Mouse (Mus musculus) erythroid progenitor cell, adult 5-6 weeks (primary cell): ENCODE measurements around the gene Vmp1. TPM values are rescaled to one million over a fixed set of nuclear protein-coding genes. Genes with fewer than 3 reads are reported as not detected.
A peak's percentile ranks its signal among the peaks of the same experiment; 100 is the strongest.

Experiments
- ATAC-seq: replicated peaks from 2 replicates; pipeline ENCODE4 v1.8.0; 2016; ENCODE audit warnings: moderate number of reproducible peaks, mild to moderate bottlenecking, moderate TSS enrichment, inconsistent platforms; ENCODE audit not compliant: poor library complexity, low FRiP score, severe bottlenecking
- total RNA-seq, 2 experiments: library from RNA; stranded (forward) in 1 of 2; stranded (reverse) in 1 of 2; fragments of 150-400 nt in 1 of 2; fragments of 186-747, 209-891 nt in 1 of 2; gene quantifications; 2 replicates each; pipeline versions ENCODE4 v1.2.3 to v1.2.4; 2015 to 2017; ENCODE audit warnings: low replicate concordance in 2 of 2

Gene Vmp1
- total RNA-seq (2015; ENCODE audit: low replicate concordance) (113 and 179 TPM in 2 replicates), total RNA-seq (2017; ENCODE audit: low replicate concordance) (73.2 and 117 TPM in 2 replicates)

DNA sequence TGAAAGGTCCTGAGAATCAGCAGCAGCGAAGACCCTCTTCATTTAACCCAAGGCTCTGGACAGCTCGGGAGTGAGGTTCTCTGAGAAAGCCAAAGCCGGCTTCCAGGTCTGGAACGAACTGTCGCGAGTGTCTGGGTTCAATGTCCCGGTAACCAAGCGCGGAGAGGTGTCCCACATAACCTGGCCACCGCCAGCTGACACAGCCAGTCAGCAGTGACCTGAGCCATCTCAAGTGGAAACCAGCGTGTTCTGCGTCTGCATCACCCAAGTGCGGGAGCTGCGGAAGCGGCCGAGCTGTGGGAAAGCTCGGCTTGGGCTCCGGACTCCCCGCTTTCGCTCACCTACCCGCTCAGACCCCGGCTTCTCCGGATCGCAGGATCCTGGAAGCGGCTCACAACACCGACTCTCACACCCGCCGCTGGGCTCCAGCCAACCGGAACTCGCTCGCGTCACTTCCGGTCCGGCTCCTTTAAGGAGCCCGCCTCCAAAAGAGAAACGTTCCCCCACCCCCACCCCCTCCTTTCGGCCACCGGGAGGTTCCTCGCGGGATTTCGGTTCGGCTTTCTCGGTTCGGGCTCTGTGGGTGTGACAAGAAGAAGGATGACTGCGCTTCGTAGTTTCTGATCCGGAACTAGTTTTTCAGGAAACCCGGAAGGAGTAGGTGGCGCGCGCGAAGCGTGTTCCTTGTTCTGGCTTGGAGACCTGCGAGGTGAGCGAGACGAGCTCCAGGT, at the start of gene Vmp1, which contains the start of gene Ptrh2:
Gene Vmp1 (minus strand): TSS at position 442 of the 731 bp plus-strand sequence.
Gene Ptrh2 (plus strand): TSS at position 591 of the 731 bp plus-strand sequence.
- peak; percentile 94 for ATAC-seq

DNA sequence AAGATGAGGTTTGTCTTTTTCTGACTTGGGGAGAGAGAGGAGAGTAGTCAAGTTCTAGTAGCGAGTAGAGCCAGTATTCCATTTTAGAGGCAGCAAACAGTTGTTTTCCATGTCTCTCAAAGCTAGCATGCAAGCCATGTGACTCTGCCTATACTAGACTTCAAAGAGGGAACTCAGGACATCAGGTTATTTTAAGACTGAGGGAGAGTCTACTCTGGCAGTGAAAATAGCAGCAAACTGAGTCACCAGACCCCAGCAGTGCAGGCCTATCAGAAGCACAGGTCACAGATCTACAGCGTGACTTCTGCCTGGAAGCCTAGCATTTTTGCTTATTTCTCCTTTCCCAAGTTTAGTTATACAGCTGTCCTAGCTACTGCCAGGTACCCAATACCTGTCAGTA, 47.8 kb upstream of the Vmp1 start:
- no peak for ATAC-seq

DNA sequence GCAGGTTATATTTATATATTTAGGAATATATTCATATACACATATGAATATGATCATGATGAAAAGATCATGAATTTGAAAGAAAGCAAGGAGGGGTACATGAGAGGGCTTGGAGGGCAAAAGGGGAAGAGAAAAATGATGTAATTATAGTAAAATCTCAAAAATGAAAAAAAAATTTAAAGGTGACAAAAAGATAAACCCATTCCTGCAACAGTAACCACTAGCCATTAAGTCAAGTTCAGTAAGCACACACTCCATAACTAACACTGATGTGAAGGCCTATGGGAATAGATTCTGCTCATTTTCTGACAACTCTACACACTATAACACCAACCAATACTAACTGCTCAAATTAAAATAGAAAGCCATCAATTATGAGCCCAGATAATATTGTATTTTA, 42.0 kb upstream of the Vmp1 start:
- no peak for ATAC-seq

DNA sequence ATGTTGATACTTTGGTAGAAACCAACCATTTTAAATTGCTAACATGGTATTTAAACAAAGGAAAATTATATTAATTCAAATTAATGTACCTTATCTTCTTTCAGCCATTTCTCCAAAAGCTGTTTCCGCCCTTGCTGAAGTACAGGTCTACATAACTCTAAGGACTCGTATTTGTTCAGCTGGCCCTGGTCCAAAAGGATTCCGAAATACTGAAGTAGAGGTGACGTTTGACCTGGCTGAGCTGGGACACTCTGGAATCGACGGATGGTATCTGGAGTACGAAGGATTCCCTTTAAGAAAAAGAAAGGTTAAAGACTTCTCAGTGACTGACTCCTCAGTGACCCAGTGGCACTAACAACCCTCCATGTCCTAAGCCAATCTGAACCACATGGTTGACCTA, 41.3 kb upstream of the Vmp1 start:
- ATAC-seq, result no peak

DNA sequence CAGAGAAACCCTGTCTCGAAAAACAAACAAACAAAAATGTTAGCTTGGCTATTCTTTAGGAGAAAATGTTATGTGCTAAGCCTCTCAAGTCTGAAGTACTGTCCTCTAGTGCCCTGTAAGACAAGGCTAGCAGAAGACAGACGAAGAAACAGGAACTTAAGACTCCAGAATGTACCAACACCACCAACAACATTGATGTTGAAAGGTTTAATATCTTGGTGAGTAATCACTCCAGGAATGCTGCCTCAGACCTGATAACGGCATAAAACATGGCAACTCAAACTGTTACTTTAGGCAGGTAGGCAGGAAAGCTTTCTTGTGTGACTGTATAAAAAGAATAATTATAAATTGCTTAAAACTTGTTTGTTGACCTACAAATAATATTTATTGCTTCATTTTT, 40.4 kb upstream of the Vmp1 start:
- ATAC-seq, result no peak

DNA sequence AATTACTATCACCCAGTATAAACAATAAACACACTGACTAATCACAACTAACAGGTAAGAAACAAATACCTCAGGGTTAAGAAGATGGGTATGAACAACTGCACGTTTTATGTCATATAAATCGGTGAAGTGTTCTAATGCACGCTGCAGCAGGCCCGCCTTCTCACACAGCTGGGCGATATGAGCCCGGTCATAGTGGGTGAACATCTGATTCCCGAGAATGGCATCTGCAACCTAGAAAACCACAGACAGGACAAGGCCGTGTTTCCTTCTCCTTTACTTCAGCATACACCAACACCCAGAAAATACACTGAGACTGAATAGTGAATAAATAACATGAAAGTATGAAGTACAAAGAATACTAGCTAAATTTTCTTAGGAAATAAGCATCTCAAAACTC, 35.8 kb upstream of the Vmp1 start:
- ATAC-seq, result no peak

DNA sequence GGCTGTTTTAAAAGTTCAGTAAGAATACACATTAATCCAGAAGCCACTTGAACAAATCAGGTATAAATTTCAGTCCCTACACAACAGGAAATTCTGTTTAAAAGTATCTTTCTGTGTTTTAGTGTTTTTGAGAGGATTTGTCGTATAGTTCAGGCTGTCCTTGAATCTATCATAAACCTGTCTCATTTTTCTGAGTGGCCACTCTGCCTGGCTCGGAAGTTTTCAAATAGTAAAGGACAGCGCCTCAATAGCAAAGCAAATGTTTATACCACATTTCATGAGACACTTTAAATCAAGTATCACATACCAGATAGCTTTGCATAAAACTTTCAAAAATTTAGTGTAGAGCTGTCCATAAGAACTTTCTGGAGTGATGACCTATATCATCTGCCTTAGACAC, 34.7 kb upstream of the Vmp1 start:
- no peak for ATAC-seq

DNA sequence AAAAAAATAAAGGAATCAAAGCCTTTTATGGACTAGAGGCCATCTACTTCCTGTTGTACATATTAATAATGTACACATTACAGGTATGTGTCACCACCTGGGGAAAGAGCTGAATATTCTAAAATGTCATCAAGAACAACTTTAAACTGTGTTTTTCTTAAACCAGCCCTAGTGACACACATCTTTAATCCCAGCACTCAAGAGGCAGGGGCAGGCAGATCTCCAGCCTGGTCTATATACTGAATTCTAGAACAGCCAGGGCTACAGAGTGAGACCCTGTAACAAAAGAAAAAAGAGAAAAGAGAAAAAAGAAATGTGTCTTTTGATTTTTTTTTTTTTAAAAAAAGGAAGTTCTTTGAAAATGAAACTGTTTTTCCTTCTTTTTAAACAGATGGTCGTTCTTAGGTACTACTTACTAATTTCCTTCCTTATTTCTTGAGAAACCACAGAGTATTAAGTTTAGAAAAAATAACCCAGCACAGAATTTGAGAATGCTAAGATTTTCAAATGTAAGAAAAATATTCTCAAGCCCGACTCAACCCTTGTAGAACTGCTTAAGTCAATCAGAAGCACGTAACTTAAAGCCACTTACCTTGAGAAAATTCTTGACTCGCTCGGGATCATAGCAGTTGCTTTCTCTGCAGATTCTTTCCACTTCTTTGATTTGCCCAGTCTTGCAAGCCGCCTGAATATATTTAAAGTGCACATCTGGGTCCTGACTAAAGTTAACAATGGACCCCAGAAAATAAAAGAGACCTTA, 33.9 kb upstream of the Vmp1 start:
- ATAC-seq, result no peak

DNA sequence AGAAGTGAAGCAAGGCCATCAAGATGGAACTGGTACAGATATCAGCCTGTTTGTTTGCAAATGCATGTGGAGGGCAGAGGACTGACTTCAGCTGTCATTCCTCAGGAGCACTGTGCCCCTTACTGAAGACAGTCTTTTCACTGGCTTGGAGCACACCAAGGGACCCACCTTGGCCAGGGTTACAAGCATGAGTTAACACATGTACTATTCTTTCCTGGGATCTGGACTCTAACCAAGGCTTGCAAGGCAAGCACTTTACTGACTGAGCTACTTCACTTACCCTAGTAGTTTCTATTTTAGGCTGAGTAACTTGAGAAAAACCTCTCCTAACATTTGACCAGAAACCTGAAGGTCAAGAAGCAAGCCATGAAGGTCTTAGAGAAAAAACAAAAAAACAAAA, 31.0 kb upstream of the Vmp1 start:
- no peak for ATAC-seq

DNA sequence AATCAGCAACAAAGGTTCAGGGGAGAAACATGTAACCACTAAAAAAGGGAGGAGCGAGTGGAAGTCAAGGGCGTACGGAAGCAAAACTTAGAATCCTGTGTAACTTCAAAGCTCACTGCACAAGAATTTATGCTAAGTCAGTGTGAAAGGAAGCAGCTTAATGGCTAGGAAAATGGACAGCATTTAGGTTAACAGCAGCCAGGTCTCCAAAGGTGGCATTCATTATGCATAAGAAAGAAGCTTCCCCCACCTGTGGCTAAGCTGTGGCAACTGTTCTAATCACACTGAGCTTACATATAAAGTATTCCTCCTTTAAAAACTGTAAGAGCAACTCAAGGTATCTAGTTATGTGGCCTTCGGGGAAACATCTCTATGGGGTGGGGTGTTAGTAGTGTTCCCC, 17.5 kb upstream of the Vmp1 start:
- ATAC-seq, result no peak

DNA sequence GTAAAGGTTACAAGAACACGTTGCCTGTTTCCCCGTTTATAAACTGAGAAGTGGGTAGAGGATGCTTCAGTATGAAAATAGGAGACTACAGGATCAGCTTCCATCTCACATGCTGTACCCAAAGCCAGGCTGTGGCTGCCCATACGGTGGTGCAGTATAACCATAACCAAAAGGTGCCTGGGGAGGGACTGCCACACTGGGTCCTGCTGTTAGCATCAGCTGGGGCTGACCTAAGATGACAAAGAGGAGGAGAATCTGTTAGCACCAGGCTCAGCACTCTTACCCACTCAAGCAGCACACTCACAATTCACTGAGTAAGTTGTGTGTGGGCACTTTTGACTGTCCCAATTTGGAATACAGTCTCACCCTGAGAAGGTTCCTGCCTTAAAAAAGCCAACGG, 11.8 kb upstream of the Vmp1 start:
- no peak for ATAC-seq

DNA sequence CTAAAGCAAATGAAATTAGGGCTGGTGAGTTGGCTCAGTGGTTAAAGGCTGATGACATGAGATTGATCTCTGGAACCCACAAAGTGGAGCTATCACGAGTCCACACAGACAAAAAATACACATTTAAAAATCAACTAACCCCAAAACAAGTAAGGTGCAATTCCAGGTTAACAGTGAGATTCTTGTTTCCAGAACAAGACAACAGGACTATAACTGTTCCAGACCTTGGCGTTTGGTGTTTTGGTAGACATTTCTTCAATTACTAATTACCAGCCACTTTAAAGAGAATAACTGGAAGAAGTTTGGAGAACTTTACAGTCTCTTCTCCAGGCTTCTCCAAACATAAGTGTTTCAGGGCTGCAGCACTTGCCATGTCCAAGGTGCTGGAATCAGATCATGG, 8.9 kb upstream of the Vmp1 start:
- ATAC-seq, result no peak

DNA sequence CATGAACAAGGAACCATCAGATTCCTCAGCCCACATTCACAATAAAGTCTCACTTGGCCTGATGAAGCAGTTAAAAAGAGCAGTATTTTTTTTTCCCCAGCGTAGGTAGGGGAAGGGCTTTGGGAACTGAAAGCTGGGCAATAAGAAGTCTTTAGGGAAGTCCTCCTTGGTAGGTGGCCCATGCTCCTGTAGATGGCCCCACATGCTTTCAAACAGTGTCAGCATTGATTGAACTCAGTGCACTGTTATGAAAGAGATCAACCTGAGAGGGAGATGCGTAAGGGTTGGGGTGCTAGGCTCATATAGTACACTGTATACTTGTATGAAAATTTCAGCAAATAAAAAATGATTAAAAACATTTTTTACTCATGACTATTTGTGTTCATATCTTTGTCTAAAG, 8.3 kb upstream of the Vmp1 start:
- ATAC-seq, result no peak

DNA sequence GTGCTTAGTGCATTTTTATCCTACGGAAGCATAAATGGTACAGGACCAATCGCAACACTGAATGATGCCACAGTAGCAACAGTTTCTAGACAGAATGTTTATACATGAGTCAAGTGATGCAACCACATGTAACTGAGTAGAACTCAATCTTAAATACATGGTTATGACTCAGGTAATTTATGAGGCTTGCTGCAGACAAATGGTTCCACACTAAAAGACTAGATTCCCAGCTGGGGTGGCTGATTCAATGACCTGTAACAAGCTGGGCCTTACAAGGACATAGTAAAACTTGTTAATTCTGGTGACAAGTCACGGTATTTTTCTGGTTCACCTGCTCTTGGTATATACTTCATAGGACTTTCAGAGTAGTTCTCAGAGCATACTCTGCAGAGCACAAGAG, 7.8 kb upstream of the Vmp1 start:
- no peak for ATAC-seq

DNA sequence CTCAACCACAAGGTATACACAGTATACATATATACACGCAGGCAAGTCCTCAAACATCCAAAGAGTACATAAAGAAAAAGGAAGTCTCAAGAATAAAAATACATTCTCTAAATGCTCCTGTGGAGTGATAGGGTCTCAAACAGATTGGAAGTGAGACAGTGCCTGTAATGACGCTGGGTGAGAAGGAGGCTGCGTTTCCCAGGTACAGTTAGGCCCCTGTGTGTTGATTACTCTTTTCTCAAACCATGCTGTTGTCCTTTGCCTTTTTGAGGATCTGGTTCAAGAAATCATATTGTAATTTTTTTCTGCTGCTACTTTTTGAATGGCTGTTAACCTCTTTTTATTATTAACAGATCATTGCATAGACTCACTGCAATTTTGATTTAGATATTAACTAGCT, 6.7 kb upstream of the Vmp1 start:
- no peak for ATAC-seq

DNA sequence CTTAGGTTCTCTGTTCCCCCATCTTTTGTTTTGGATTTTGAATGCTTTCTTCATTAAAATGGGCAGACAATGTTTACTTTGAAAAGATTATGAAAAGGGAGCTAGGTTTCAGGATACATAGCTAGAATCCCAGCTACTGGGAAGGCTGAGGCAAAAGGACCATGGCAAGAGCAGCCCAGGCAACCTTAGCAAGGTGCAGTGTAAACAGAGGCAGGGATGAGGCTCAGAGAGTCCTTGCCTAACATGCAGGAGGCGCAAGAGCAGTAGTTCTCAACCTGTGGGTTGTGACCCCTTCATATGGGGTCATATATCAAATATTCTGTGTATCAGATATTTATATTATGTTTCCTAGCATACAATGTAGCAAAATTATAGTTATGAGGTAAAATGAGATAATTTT, 1.7 kb upstream of the Vmp1 start:
- no peak for ATAC-seq

DNA sequence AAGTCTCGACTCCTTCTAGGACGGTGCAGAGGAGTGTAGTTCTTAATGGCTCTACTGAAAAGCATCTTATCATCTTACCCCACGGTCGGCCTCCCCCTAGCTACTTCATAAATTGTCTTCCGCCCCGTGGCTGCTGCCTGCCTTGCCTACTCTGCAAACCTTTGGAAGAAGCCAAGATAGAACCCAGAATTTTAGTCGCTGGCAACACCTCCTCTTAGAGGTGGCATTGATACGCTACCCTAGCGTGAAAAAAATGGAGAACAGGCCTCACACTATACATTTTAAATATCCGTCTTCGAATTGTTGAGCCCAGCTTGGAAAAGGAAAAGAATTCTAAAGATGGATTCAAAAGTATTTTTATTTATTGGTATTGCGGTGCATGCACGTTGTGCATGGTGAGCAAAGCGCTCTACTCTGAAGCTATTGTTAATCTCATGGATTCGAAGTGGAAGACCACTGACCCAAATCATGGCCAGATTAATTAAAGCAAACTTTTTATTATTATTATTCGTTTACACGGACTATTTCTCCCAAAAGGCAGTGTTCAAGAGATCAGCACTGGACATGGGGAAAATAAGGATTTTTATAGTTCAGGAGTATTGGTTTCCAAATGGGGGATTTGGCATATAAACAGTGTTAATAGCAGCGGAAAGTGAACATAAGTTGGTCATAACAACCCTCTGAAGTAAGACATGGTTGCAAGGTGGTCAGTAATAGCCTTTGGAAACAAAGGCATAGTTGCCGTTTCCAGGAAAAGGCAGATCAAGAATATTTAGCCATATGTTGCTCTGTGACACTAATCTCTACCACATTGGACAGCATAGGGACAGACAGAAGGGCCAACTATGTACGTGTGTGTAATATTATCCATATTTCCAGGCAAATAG, 733 bp upstream of the Vmp1 start:
- peak; percentile 52; the same call in 1 of the 2 replicates for ATAC-seq

DNA sequence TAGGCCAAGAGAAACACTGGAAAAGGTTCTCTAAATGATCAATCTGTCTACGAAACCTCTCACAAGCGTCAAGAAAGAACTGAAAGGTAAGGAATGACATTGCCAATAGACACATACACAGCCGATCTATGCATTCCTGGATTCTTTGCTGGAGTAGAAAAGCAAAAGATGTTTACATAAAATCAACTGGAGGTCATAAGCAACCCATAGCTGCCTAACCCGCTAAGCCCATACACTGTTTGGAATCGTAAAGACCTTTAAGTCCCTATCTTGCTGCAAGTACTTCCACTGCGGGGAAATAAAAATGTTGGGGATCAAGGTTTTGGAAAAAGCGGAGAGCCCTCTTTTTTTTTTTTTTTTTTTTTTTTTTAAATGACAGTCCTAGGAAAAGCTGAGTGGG, 775 bp downstream of the Vmp1 start:
- ATAC-seq, result no peak

DNA sequence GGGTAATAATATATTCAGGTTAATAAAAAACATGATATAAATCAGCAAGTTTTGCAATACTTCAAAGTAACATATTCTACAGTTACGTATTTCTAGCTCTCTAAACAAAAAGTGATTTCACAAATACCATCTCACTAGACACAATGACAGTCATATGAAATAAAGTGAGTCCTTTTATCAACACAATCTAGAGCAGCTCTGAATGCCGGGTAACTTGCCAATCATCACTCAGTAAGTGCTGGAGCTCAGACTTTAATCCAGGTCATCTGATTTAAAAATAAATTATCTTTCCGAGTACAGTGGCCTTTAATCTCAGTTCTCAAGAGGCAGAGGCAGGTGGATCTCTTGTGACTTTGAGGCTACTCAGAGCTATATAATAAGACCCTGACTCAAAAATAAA, 2.2 kb downstream of the Vmp1 start:
- ATAC-seq, result no peak

DNA sequence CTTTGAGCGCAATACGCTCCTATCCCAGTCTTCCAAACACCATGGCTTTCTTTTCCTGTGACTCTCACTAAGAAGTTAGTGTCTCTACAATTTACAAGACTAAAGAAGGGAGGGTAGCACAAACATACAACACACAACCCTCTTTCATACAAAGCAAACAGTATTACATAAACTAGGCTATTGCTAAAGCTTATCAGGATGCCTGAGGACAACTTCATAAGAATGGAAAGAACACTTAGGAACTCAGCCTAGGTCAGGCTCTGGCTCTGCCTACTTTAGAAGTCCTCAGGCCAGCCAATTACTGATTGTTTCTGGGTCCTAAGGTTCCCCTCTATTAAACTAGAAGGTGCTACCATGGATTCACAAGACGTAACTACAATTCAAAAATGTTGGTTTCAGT, 2.9 kb downstream of the Vmp1 start:
- no peak for ATAC-seq
